9 mouse cellular contexts compared by ENCODE assay signal in the genomic region with DNA sequence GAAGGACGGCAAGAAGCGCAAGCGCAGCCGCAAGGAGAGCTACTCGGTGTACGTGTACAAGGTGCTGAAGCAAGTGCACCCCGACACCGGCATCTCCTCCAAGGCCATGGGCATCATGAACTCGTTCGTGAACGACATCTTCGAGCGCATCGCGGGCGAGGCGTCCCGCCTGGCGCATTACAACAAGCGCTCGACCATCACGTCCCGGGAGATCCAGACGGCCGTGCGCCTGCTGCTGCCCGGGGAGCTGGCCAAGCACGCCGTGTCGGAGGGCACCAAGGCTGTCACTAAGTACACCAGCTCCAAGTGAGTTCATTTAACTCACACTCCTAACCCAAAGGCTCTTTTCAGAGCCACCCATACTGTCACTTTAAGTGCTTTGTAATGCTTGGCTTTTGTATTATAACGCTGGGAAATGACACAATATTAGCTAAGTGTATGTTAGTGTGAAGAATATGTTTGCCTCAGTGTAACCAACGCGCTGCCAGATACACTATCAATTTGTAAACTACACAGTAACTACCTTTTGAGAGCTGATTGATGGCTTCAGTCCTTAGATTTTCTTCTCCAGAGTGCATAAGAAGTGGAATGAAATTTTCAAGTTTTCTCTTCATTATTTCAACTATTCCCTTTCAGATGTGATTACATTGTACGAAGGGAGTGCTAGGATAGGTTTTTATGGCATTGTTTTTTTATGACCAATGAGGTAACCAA. TPM values are rescaled to one million over a fixed set of nuclear protein-coding genes. Genes with fewer than 3 reads are reported as not detected.
DNase-seq lines count a peak whose midpoint lies in the region; ATAC-seq and TF ChIP-seq lines count a peak whose summit lies in the region.
"Not testable (repeated sequence)": the region's sequence is repeated elsewhere in the genome, so short reads cannot be mapped to it uniquely, and the experiment has no call there.
"Had no signal": no experiment of that assay in that cellular context is flagged by ENCODE, and none has a peak within 500 bp of the region (broad histone marks: within the 10 kb centered on the region; RNA-seq: fewer than 3 reads in every experiment).

No protein-coding gene starts in this region.

- peak overlapping the region; percentile 50 for H3K9ac ChIP-seq in hindbrain, embryonic 15.5 days
- H3K9ac ChIP-seq in limb, embryonic 11.5 days (ENCODE audit: low read length) = peak overlapping the region; percentile 71
- H3K9ac ChIP-seq in lung, embryonic 16.5 days (ENCODE audit: low read length) = peak overlapping the region; percentile 70
- H3K9ac ChIP-seq in neural tube, embryonic 12.5 days = peak overlapping the region; percentile 61

- ATAC-seq in G1E (ENCODE audit: extremely low read depth, insufficient number of reproducible peaks, low FRiP score, poor library complexity, severe bottlenecking); hindbrain, embryonic 15.5 days (ENCODE audit: low FRiP score, low read depth); limb, embryonic 11.5 days (ENCODE audit: insufficient number of reproducible peaks, low FRiP score, low TSS enrichment, low read depth); lung, embryonic 16.5 days (ENCODE audit: low read depth); neural tube, embryonic 12.5 days (ENCODE audit: low FRiP score, low read depth): not testable (repeated sequence)

- H3K9me3 ChIP-seq in G1E (replicated peaks); embryonic facial prominence, embryonic 10.5 days; hindbrain, embryonic 15.5 days; limb, embryonic 11.5 days (ENCODE audit: control insufficient read depth, low read length); lung, embryonic 16.5 days (ENCODE audit: control insufficient read depth, low read length); neural tube, embryonic 12.5 days: not testable (repeated sequence)

- WGBS in embryonic facial prominence, embryonic 10.5 days = under 1% methylated on average over 20 of the region's 34 CpGs
- whole genome bisulfite sequencing in hindbrain, embryonic 15.5 days = under 1% methylated on average over 18 of the region's 34 CpGs
- WGBS in limb, embryonic 11.5 days = under 1% methylated on average over 9 of the region's 34 CpGs
- 0% methylated on average over 11 of the region's 34 CpGs for WGBS in lung, embryonic 16.5 days
- under 1% methylated on average over 16 of the region's 34 CpGs for WGBS in neural tube, embryonic 12.5 days

- H3K27me3 ChIP-seq in G1E (ENCODE audit: insufficient read depth, low read length); embryonic facial prominence, embryonic 10.5 days (replicated peaks; ENCODE audit: low read depth, poor library complexity, severe bottlenecking); hindbrain, embryonic 15.5 days; limb, embryonic 11.5 days (ENCODE audit: control insufficient read depth, insufficient read depth, low read length); lung, embryonic 16.5 days (ENCODE audit: control insufficient read depth, insufficient read depth, low read depth, low read length); neural tube, embryonic 12.5 days (replicated peaks): not testable (repeated sequence)

- not testable (repeated sequence) for DNase-seq in G1E (ENCODE audit: low spot score); gastrocnemius, adult 2 months
- peak; percentile 26 for DNase-seq in embryonic facial prominence, embryonic 10.5 days (ENCODE audit: low spot score)
- DNase-seq in limb, embryonic 11.5 days (ENCODE audit: low spot score) = peak; percentile 60
- peak; percentile 40 for DNase-seq in thymus, postnatal 25 days

- peaks cover 18% of the 10 kb centered on the region for H3K4me1 ChIP-seq in G1E (ENCODE audit: insufficient read depth, low read depth, low read length)
- peaks cover 18% of the 10 kb centered on the region for H3K4me1 ChIP-seq in embryonic facial prominence, embryonic 10.5 days
- H3K4me1 ChIP-seq in hindbrain, embryonic 15.5 days (replicated peaks) = peaks cover 38% of the 10 kb centered on the region
- not testable (repeated sequence) for H3K4me1 ChIP-seq in limb, embryonic 11.5 days (ENCODE audit: control insufficient read depth, insufficient read depth, low read length); lung, embryonic 16.5 days (replicated peaks; ENCODE audit: control insufficient read depth, insufficient read depth, low read length)
- H3K4me1 ChIP-seq in neural tube, embryonic 12.5 days = peaks cover 22% of the 10 kb centered on the region

- peak overlapping the region; percentile 92 for H3K27ac ChIP-seq in embryonic facial prominence, embryonic 10.5 days (replicated peaks)
- peak overlapping the region; percentile 92 for H3K27ac ChIP-seq in gastrocnemius, adult 2 months
- peak overlapping the region; percentile 96 for H3K27ac ChIP-seq in hindbrain, embryonic 15.5 days (replicated peaks)
- peak overlapping the region; percentile 95 for H3K27ac ChIP-seq in limb, embryonic 11.5 days (replicated peaks; ENCODE audit: low read depth, low read length)
- H3K27ac ChIP-seq in lung, embryonic 16.5 days (ENCODE audit: low read length) = peak overlapping the region; percentile 98
- peak overlapping the region; percentile 86 for H3K27ac ChIP-seq in neural tube, embryonic 12.5 days

- intact Hi-C loops in gastrocnemius, adult 2 months (cut with DNase I) = not testable (repeated sequence)

- H3K36me3 ChIP-seq in G1E (replicated peaks); embryonic facial prominence, embryonic 10.5 days (replicated peaks); hindbrain, embryonic 15.5 days; limb, embryonic 11.5 days (ENCODE audit: control insufficient read depth, insufficient read depth, low read length); lung, embryonic 16.5 days (ENCODE audit: control insufficient read depth, insufficient read depth, low read length); neural tube, embryonic 12.5 days: not testable (repeated sequence)

- H3K4me2 ChIP-seq in hindbrain, embryonic 15.5 days = peak overlapping the region; percentile 58
- H3K4me2 ChIP-seq in limb, embryonic 11.5 days (ENCODE audit: low read depth, severe bottlenecking) = peak overlapping the region; percentile 80
- peak overlapping the region; percentile 85 for H3K4me2 ChIP-seq in lung, embryonic 16.5 days (ENCODE audit: low read depth, low read length)
- H3K4me2 ChIP-seq in neural tube, embryonic 12.5 days (replicated peaks) = peak overlapping the region; percentile 72

- TF ChIP-seq CTCF in G1E (IDR thresholded peaks at IDR 0.05; ENCODE audit: low read depth, low read length); gastrocnemius, adult 2 months (IDR thresholded peaks at IDR 0.05): not testable (repeated sequence)

- H3K4me3 ChIP-seq in G1E (ENCODE audit: low read depth, low read length) = peak overlapping the region; percentile 64; the same call in 1 of the 2 replicates
- H3K4me3 ChIP-seq in embryonic facial prominence, embryonic 10.5 days = peak overlapping the region; percentile 61
- peak overlapping the region; percentile 70 for H3K4me3 ChIP-seq in gastrocnemius, adult 2 months
- peak overlapping the region; percentile 44 for H3K4me3 ChIP-seq in hindbrain, embryonic 15.5 days
- peak overlapping the region; percentile 32 for H3K4me3 ChIP-seq in limb, embryonic 11.5 days (ENCODE audit: low read depth, low read length)
- H3K4me3 ChIP-seq in lung, embryonic 16.5 days (ENCODE audit: low read length) = peak overlapping the region; percentile 52
- H3K4me3 ChIP-seq in neural tube, embryonic 12.5 days = peak overlapping the region; percentile 43

RNA-seq across cellular contexts. Expression of gene Hist1h2bg, which starts 0.5 kb away (rescaled TPM):
- total RNA-seq in G1E (2014; fragmentation: Nextera tagmentation) = 1,531 and 1,684 TPM in 2 replicates
- 1,342 and 1,812 TPM in 2 replicates for total RNA-seq in G1E (2017)
- 13.0 and 49.8 TPM in 2 replicates for polyA plus RNA-seq in G1E (2012)
- 7.0 and 9.8 TPM in 2 replicates for polyA plus RNA-seq in embryonic facial prominence, embryonic 10.5 days (2016; fragmentation: Nextera tagmentation; extraction: Ambion mirVana)
- total RNA-seq in gastrocnemius, adult 2 months (2021) = 1 to 10 TPM; 2.9 to 7.6 TPM
- 2.5 and 3.1 TPM in 2 replicates for polyA plus RNA-seq in hindbrain, embryonic 15.5 days (2015; fragmentation: Nextera tagmentation; extraction: Ambion mirVana)
- 8.2 and 10.0 TPM in 2 replicates for polyA plus RNA-seq in limb, embryonic 11.5 days (2014; fragmentation: Nextera tagmentation; extraction: Ambion mirVana)
- 13.6 and 15.8 TPM in 2 replicates for polyA plus RNA-seq in lung, embryonic 16.5 days (2015; fragmentation: Nextera tagmentation; extraction: Ambion mirVana)
- 8.8 and 11.8 TPM in 2 replicates for polyA plus RNA-seq in neural tube, embryonic 12.5 days (2016; fragmentation: Nextera tagmentation; extraction: Ambion mirVana)

RNA-seq across cellular contexts. Expression of gene Hist1h2ae, which starts 0.6 kb away (rescaled TPM):
- total RNA-seq in G1E (2014; fragmentation: Nextera tagmentation) = 81.0 and 140 TPM in 2 replicates
- 258 and 359 TPM in 2 replicates for total RNA-seq in G1E (2017)
- polyA plus RNA-seq in G1E (2012) = 31.2 and 48.5 TPM in 2 replicates
- 96.8 and 97.7 TPM in 2 replicates for polyA plus RNA-seq in embryonic facial prominence, embryonic 10.5 days (2016; fragmentation: Nextera tagmentation; extraction: Ambion mirVana)
- total RNA-seq in gastrocnemius, adult 2 months (2021) = under 1 TPM in 1 of 2 experiments, not detected in 1; 0.45 TPM
- polyA plus RNA-seq in hindbrain, embryonic 15.5 days (2015; fragmentation: Nextera tagmentation; extraction: Ambion mirVana) = 15.9 and 27.4 TPM in 2 replicates
- polyA plus RNA-seq in limb, embryonic 11.5 days (2014; fragmentation: Nextera tagmentation; extraction: Ambion mirVana) = 98.4 and 102 TPM in 2 replicates
- 71.9 and 83.6 TPM in 2 replicates for polyA plus RNA-seq in lung, embryonic 16.5 days (2015; fragmentation: Nextera tagmentation; extraction: Ambion mirVana)
- polyA plus RNA-seq in neural tube, embryonic 12.5 days (2016; fragmentation: Nextera tagmentation; extraction: Ambion mirVana) = 52.5 and 96.7 TPM in 2 replicates

RNA-seq across cellular contexts. Expression of gene Hist1h2bf, which starts 2.3 kb away (rescaled TPM):
- total RNA-seq in G1E (2014; fragmentation: Nextera tagmentation) (610 and 627 TPM in 2 replicates), G1E (2017) (748 and 859 TPM in 2 replicates)
- 5.7 and 27.4 TPM in 2 replicates for polyA plus RNA-seq in G1E (2012)
- polyA plus RNA-seq in embryonic facial prominence, embryonic 10.5 days (2016; fragmentation: Nextera tagmentation; extraction: Ambion mirVana) = 4.0 and 4.8 TPM in 2 replicates
- 1 to 10 TPM; 3.6 to 3.8 TPM for total RNA-seq in gastrocnemius, adult 2 months (2021)
- polyA plus RNA-seq in hindbrain, embryonic 15.5 days (2015; fragmentation: Nextera tagmentation; extraction: Ambion mirVana) = 0.76 and 2.0 TPM in 2 replicates
- 4.5 and 5.4 TPM in 2 replicates for polyA plus RNA-seq in limb, embryonic 11.5 days (2014; fragmentation: Nextera tagmentation; extraction: Ambion mirVana)
- polyA plus RNA-seq in lung, embryonic 16.5 days (2015; fragmentation: Nextera tagmentation; extraction: Ambion mirVana) = 4.8 and 6.8 TPM in 2 replicates
- 3.4 and 6.6 TPM in 2 replicates for polyA plus RNA-seq in neural tube, embryonic 12.5 days (2016; fragmentation: Nextera tagmentation; extraction: Ambion mirVana)
- polyA plus RNA-seq: urinary bladder, adult 2 months had no signal

RNA-seq across cellular contexts. Expression of gene Hist1h2ad, which starts 2.5 kb away (rescaled TPM):
- total RNA-seq in G1E (2014; fragmentation: Nextera tagmentation) = 5.3 and 7.3 TPM in 2 replicates
- 491 and 756 TPM in 2 replicates for total RNA-seq in G1E (2017)
- polyA plus RNA-seq in G1E (2012) = 2.3 and 7.4 TPM in 2 replicates
- 0.97 and 3.8 TPM in 2 replicates for polyA plus RNA-seq in embryonic facial prominence, embryonic 10.5 days (2016; fragmentation: Nextera tagmentation; extraction: Ambion mirVana)
- total RNA-seq in gastrocnemius, adult 2 months (2021) = 1 to 10 TPM; 1.0 to 1.3 TPM
- not detected in 2 replicates for polyA plus RNA-seq in hindbrain, embryonic 15.5 days (2015; fragmentation: Nextera tagmentation; extraction: Ambion mirVana)
- 2.2 and 3.1 TPM in 2 replicates for polyA plus RNA-seq in limb, embryonic 11.5 days (2014; fragmentation: Nextera tagmentation; extraction: Ambion mirVana)
- polyA plus RNA-seq in lung, embryonic 16.5 days (2015; fragmentation: Nextera tagmentation; extraction: Ambion mirVana) = 2.9 and 3.4 TPM in 2 replicates
- polyA plus RNA-seq in neural tube, embryonic 12.5 days (2016; fragmentation: Nextera tagmentation; extraction: Ambion mirVana) = 0.86 and 2.8 TPM in 2 replicates

RNA-seq across cellular contexts. Expression of gene Hist1h3d, which starts 3.9 kb away (rescaled TPM):
- total RNA-seq in G1E (2014; fragmentation: Nextera tagmentation) (524 and 556 TPM in 2 replicates), G1E (2017) (92.0 and 101 TPM in 2 replicates)
- polyA plus RNA-seq in G1E (2012) = 3.7 and 9.6 TPM in 2 replicates
- 9.3 and 10.5 TPM in 2 replicates for polyA plus RNA-seq in embryonic facial prominence, embryonic 10.5 days (2016; fragmentation: Nextera tagmentation; extraction: Ambion mirVana)
- total RNA-seq in gastrocnemius, adult 2 months (2021) = 1 to 10 TPM; 2.0 to 3.0 TPM
- polyA plus RNA-seq in hindbrain, embryonic 15.5 days (2015; fragmentation: Nextera tagmentation; extraction: Ambion mirVana) = 1.2 and 2.0 TPM in 2 replicates
- 12.6 and 13.2 TPM in 2 replicates for polyA plus RNA-seq in limb, embryonic 11.5 days (2014; fragmentation: Nextera tagmentation; extraction: Ambion mirVana)
- 7.4 and 9.5 TPM in 2 replicates for polyA plus RNA-seq in lung, embryonic 16.5 days (2015; fragmentation: Nextera tagmentation; extraction: Ambion mirVana)
- polyA plus RNA-seq in neural tube, embryonic 12.5 days (2016; fragmentation: Nextera tagmentation; extraction: Ambion mirVana) = 3.8 and 4.9 TPM in 2 replicates
